Mouse (Mus musculus): Measurements from ENCODE around the gene Dnajb3.

- TF ChIP-seq CTCF (IDR thresholded peaks at IDR 0.05; ENCODE audit: borderline replicate concordance, extremely low read depth, insufficient read depth, insufficient read length) = no peak
- TF ChIP-seq POLR2A (IDR thresholded peaks at IDR 0.05; ENCODE audit: borderline replicate concordance, extremely low read depth, insufficient read depth, insufficient read length, poor library complexity, severe bottlenecking) = no peak
Observed at GRCm38 (mm10) chr1:88230981-88231802, 25.6 kb upstream of the Dnajb3 start.

Data from brain, embryonic 14.5 days (tissue).